Mouse (Mus musculus): ENCODE measurements at regions not wholly inside any gene's neighbourhood (a gene's known extent, or its start where the extent isn't known, plus 50 kb on each side); places are given as distances from the start of the nearest gene placed in this dataset.

- DNase-seq (ENCODE audit: low spot score in 2 of 2) = no peak
These were observed 59.9 kb upstream of the Oxgr1 start for GRCm38 (mm10) chr14:120102010-120102748.

- DNase-seq (ENCODE audit: low spot score in 2 of 2) = no peak
These were observed 60.5 kb upstream of the Oxgr1 start for GRCm38 (mm10) chr14:120102749-120103142.

DNA sequence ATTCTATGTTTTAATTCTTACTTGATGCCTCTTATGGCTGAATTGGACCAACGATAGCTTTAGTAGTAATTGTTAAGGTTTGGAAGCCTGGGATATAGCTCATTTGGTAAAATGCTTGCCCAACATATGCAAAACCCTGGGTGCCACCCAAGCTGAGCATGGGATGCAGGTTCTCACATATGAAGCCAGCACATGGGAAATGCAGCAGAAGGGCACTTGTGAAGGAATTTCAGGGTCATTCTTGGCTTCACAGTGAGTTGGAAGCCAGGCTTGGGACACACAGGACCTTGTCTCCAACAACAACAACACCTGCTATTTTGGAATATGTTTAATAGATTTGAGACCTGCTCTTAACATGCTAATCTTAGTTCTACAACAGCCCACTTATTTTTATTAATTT is 67.6 kb upstream of the Oxgr1 start:
- DNase-seq (ENCODE audit: low spot score in 2 of 2) = no peak

DNA sequence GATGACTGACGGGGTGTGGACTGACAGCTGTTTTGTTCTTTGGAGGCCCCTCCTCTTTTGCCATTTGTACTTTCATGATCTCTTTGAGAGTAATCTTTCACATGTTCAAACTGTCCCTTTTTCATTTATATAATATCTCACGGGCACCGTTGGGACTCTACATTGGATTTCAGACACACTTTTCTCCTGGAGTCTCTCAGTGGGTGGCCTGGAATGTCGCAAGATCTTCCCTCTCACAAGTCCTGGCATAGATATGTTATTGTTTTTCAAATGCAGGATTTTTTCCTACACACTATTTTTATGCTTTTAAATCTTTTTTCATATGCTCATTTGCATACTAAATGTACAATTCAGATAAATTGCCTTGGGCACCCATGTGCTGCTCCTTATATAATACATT is 71.1 kb upstream of the Oxgr1 start:
- no peak for DNase-seq (ENCODE audit: low spot score in 2 of 2)

- DNase-seq (ENCODE audit: low spot score in 2 of 2) = no peak
These were observed 76.3 kb upstream of the Oxgr1 start for GRCm38 (mm10) chr14:120118582-120118981.

DNA sequence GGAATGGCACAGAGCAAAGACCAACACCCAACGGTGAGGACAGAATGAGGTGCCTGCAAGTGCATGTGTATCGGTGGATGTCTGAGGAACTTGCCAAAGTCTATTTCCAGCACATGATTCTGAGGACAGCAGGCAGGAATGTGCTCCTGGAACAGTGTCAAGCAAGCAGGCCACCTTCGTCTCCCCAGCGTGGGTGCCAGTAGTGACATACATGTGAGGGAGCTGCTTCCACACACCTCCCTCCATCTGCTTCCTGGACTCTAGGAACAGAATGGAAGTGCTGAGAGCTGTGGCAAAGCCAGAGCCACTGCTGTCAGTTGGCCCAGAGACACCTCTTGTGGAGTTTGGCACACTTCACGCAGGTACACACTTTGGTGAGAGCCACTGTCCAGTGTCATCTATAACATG is 76.9 kb upstream of the Oxgr1 start:
- DNase-seq (ENCODE audit: low spot score in 2 of 2) = no peak

- DNase-seq (ENCODE audit: low spot score in 2 of 2) = no peak
These were observed 77.3 kb upstream of the Oxgr1 start for GRCm38 (mm10) chr14:120119506-120119905.

- no peak for DNase-seq (ENCODE audit: low spot score in 2 of 2)
These were observed 78.0 kb upstream of the Oxgr1 start for GRCm38 (mm10) chr14:120120261-120120660.

GRCm38 (mm10) chr14:120125315-120125714 is 83.1 kb upstream of the Oxgr1 start:
- DNase-seq (ENCODE audit: low spot score in 2 of 2) = no peak

DNA sequence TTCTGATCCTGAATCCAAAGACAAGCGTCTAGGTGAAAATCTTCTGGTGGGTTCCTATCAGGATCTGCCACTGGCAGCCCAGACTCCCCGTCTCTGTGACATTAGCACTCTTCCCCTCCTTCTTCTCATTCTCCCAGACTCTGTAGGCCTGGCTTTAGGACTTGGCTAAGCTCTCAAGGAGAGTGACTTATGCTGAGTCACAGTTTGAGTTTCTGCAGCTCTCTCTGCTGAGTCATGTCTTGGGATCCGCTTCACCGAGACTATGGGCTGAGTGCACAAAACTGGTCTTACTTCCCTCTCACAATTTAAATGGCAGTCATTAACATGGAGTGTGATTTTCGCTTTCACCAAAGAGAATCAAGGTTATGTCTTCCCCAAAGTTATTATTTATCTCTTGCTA is 85.2 kb upstream of the Oxgr1 start:
- DNase-seq (ENCODE audit: low spot score in 2 of 2) = no peak

DNA sequence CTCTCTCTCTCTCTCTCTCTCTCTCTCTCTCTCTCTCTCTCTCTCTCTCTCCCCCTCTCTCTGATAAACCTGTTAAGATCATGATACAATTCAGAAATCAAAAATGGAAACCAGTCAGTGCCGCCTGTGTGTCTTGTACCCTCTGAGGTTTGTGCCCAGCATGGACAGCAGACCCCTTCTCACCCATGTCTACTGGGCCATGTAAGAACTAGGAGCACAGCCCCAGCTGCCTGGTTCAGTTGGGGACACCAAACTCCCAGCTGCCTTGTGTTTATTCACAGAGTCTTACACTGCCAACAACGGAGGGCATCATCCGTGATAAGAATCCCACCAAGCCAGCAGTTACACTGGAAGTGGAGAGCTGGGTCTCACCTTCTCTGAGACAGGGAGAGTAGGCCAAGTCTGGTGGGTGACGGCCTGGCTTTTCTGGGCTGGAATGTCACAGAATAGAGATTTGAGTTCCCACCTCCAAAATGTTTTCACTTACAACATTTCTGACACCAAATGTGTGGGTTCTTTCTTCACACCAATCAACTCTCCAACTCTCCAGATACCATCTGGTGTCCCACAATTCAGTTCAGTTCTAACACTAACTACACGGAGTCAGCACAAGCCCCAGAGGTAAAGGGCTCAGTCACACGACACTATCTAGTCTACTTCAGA is 92.2 kb upstream of the Oxgr1 start:
- no peak for DNase-seq (ENCODE audit: low spot score in 2 of 2)

- no peak for DNase-seq (ENCODE audit: low spot score in 2 of 2)
These were observed 93.0 kb upstream of the Oxgr1 start for GRCm38 (mm10) chr14:120135198-120135597.

DNA sequence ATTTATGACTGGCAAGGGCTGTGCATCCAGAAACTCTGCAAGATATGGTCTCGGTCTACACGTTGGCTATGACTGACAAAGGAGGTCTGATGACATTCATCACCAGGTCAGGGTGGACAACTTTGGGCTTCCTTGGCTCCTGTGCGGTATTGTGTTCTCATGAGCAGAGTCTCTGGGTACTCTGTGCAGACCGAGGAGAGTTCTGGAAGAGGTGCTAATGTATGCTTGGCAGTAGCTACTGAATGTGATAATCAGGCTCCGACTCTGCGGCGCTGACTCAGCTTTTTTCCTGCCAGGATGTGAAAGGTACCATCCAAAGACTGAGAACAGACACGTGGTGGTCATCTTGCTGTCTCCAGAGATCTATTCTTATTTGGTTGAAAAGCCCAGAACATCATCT is 94.5 kb upstream of the Oxgr1 start:
- no peak for DNase-seq (ENCODE audit: low spot score in 2 of 2)

- DNase-seq (ENCODE audit: low spot score in 2 of 2) = peak; percentile 57 to 80
These were observed 95.5 kb upstream of the Oxgr1 start for GRCm38 (mm10) chr14:120137680-120138136.

GRCm38 (mm10) chr14:120138546-120138945 is 96.3 kb upstream of the Oxgr1 start:
- no peak for DNase-seq (ENCODE audit: low spot score in 2 of 2)

- no peak for DNase-seq (ENCODE audit: low spot score in 2 of 2)
These were observed 97.0 kb upstream of the Oxgr1 start for GRCm38 (mm10) chr14:120139256-120139655.

DNA sequence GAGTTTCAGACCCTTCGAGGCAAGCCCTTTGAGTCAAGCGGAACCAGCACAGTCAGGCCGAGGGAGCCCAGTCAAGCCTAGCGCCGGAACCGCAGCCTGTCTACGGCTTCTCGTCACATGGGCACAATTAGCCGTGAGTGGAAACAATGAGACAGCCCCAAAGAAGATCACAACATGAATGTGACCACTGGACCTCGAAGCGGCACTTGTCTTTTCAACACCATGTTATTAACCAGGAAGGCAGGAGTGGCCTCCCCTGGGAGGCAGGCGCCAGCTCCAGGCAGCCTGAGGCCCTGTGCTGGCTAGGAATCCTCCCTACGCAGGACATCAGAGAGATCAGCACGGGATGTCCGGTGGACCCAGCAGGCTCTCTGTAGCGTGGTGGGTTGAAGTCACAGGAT is 97.4 kb upstream of the Oxgr1 start:
- DNase-seq (ENCODE audit: low spot score in 2 of 2) = no peak

DNA sequence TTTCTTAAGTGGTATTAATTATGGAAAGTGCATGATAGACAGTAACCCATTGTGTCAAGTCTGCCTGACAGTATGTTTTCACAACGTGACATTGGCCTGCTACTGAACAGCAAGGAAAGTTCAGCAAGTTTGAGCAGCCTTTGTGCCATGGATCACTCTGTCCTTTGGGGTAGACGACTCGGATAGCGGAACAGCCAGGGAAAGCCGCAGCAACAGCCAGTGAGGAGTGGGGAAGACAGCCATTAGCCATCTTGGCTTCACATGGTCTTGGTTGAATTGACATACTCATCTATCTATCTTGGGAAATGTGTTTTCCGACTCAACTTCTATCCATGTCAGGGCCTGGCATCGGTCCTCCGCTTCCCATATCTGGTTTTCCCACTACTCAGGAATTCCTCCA is 98.0 kb upstream of the Oxgr1 start:
- DNase-seq (ENCODE audit: low spot score in 2 of 2) = no peak

DNA sequence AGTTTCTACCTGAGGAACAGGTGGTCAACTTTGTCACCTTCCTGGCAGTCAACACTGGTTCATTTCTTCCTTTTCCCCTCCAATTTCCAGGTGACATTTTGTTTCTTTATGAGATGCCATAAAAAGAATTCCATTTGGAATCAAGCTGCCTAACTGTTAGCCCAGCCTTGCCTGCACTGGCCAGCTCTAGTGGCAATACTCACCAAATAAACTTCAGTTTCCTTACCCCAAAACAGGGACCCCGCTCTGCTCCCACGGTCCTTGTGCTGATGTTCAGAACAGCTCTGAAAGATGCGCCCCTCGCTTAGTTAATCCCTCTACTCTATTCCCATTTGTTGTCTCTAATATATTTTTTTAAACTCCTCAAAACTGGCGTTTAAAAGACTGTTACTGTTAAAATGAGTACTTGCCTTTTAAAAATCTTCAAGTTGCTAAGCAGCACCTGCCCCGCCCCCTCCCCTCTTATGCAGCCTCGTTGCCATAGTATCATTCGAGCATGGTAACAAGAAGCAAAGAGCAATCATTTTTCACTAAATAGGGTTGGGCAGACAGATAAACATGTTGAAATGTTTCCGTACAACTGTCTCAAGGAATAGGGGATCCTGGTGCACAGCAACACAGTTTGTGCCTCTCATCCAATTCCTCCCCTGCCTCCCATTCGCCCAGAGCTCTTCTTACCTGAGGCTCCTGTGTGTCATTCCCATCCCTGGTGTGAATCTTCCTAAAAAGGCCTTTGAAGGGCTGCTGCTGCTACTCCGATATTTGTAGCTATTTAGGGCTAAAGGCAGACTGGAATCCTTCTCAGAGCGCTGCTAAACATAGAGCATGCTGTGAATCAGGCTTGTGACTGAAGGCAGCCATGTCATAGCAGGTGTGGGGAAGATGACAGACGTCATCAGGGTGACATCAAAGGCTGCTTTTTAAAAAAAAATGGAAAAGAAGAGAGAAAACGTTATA is 98.8 kb upstream of the Oxgr1 start:
- no peak for DNase-seq (ENCODE audit: low spot score in 2 of 2)

DNA sequence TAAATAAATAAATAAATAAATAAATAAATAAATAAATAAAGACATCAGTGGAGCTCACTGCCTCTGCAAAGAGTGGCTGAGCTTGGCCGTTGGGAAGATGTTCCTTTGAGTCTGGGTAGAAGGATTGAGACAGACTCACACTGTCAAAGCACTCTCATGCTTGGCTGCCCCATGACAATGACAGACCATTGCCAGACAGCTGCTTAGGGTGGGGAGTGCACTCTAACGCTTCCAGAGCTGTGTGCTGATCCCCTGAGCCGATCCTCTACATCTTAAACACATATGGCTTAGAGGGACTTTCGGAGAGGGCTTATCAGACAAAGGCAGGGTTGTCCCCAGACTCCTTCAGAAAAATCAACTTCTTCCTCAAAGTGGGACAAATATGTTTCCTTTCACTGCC is 100.0 kb upstream of the Oxgr1 start:
- DNase-seq (ENCODE audit: low spot score in 2 of 2) = no peak

DNA sequence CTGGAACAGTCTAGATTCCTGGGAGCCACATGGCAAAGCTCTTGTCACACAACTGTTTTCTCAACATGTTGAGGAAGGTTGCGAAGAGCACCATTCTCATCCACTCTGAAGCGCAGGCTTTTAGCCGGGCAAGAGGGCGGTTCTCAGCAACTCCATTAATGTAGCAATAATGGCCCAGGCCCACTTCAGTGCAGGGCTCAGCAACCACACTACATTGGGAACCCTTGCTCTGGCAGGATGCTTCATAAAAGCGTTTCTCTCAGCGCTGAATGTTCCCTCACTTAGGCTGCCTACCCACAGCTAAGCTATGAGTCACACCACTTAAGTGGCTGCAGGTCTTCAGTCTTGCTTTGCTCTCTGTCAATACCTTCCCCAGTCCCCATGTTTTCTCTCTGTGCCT is 102.2 kb upstream of the Oxgr1 start:
- DNase-seq (ENCODE audit: low spot score in 2 of 2) = no peak

DNA sequence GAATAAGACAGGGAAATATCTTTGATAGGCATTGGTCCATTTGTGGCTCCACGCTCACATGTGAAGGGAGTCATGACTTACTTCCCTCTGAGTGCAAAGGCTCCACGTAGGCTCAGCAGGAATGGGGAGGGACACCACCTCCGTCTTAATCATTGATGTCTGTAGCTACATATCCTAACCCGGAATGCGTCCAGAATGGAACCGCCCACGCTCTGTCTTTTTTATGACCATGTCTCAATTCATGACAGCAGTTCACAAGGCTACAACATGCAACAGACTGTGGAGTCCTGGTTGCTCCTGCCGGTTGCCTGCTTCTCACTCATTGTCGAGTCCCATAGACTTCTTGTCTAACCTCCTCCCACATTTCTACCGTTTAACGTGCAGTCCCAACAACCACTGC is 104.1 kb upstream of the Oxgr1 start:
- DNase-seq (ENCODE audit: low spot score in 2 of 2) = no peak
